Mouse (Mus musculus): Measurements from ENCODE around the gene Wdr17. TPM values are rescaled to one million over a fixed set of nuclear protein-coding genes. Genes with fewer than 3 reads are reported as not detected.

Wdr17 gene
- total and polyA plus RNA-seq, 3 experiments: not detected

DNA sequence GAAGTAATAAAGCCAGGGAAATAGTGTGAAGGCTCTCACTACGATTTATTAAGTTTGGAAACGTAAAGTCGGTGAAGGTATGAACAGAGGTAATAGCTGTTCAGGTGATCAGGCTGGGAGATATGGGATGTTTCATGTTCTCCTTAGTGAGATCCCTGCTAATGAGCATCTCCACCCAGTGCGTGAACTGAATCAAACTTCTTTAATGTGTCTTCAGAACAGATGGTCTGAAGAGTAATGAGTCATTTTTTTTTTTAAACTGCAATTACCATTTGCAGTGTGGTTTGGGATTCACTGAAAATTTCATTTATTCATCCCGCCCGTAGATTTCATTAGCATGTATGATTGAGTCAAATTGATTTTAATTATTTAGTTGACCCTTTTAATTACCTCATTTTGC lies 80.8 kb downstream of the Wdr17 start:
- no peak for TF ChIP-seq TAL1 (IDR thresholded peaks at IDR 0.05; ENCODE audit: low read length)
- no peak for TF ChIP-seq ZKSCAN1 (IDR thresholded peaks at IDR 0.05; ENCODE audit: low read depth, low read length)
- no peak for TF ChIP-seq SMC3 (IDR thresholded peaks at IDR 0.05; ENCODE audit: low read depth, low read length)
- TF ChIP-seq GATA1 (IDR thresholded peaks at IDR 0.05; ENCODE audit: low read depth, low read length): no peak
- no peak for TF ChIP-seq CHD1 (IDR thresholded peaks at IDR 0.05; ENCODE audit: low read depth, low read length)
- no peak for TF ChIP-seq POLR2A (IDR thresholded peaks at IDR 0.05; ENCODE audit: control insufficient read depth in 1 of 2, insufficient read depth in 1 of 2, low read depth in 1 of 2, low read length in 2 of 2, poor library complexity in 1 of 2)
- no peak for TF ChIP-seq MAFK (IDR thresholded peaks at IDR 0.05; ENCODE audit: borderline replicate concordance, low read depth, low read length)
- TF ChIP-seq NRF1 (IDR thresholded peaks at IDR 0.05; ENCODE audit: insufficient read depth, low read depth, low read length, poor library complexity, severe bottlenecking): no peak
- TF ChIP-seq TBP (IDR thresholded peaks at IDR 0.05; ENCODE audit: low read depth, low read length): no peak
- DNase-seq (ENCODE audit: low read depth, low spot score): no peak
- Histone ChIP-seq H3K4me1 (ENCODE audit: control insufficient read depth in 1 of 2, insufficient read depth in 2 of 2, low read length in 2 of 2) (no peaks in the 10 kb centered on the region), H3K9me3 (replicated peaks; ENCODE audit: insufficient read depth, low read length) (no peaks in the 10 kb centered on the region), H3K4me3 (ENCODE audit: control insufficient read depth in 1 of 2, insufficient read depth in 1 of 2, low read depth in 2 of 2, low read length in 2 of 2) (no peak overlapping the region), H3K27me3 (ENCODE audit: control insufficient read depth in 1 of 2, insufficient read depth in 2 of 2, low read length in 2 of 2) (no peaks in the 10 kb centered on the region), H3K9ac (ENCODE audit: control insufficient read depth, low read depth, low read length, poor library complexity, severe bottlenecking) (no peak overlapping the region), H3K36me3 (ENCODE audit: control insufficient read depth in 1 of 2, insufficient read depth in 2 of 2, low read length in 2 of 2) (no peaks in the 10 kb centered on the region), H3K79me2 (ENCODE audit: control insufficient read depth, insufficient read depth, low read length, poor library complexity) (no peaks in the 10 kb centered on the region), H3K27ac (ENCODE audit: control insufficient read depth, low read depth, low read length) (no peak overlapping the region)

GRCm38 (mm10) chr8:54792699-54793061 lies 94.3 kb downstream of the Wdr17 start:
- Histone ChIP-seq H3K36me3 (ENCODE audit: control insufficient read depth in 1 of 2, insufficient read depth in 2 of 2, low read length in 2 of 2) (no peaks in the 10 kb centered on the region), H3K9ac (ENCODE audit: control insufficient read depth, low read depth, low read length, poor library complexity, severe bottlenecking) (no peak overlapping the region), H3K27me3 (ENCODE audit: control insufficient read depth in 1 of 2, insufficient read depth in 2 of 2, low read length in 2 of 2) (no peaks in the 10 kb centered on the region), H3K4me3 (ENCODE audit: control insufficient read depth in 1 of 2, insufficient read depth in 1 of 2, low read depth in 2 of 2, low read length in 2 of 2) (no peak overlapping the region), H3K27ac (ENCODE audit: control insufficient read depth, low read depth, low read length) (no peak overlapping the region), H3K79me2 (ENCODE audit: control insufficient read depth, insufficient read depth, low read length, poor library complexity) (no peaks in the 10 kb centered on the region), H3K9me3 (replicated peaks; ENCODE audit: insufficient read depth, low read length) (no peaks in the 10 kb centered on the region), H3K4me1 (ENCODE audit: control insufficient read depth in 1 of 2, insufficient read depth in 2 of 2, low read length in 2 of 2) (no peaks in the 10 kb centered on the region)
- no peak for TF ChIP-seq NRF1 (IDR thresholded peaks at IDR 0.05; ENCODE audit: insufficient read depth, low read depth, low read length, poor library complexity, severe bottlenecking)
- TF ChIP-seq JUND (IDR thresholded peaks at IDR 0.05; ENCODE audit: low read depth, low read length): no peak
- no peak for TF ChIP-seq USF2 (IDR thresholded peaks at IDR 0.05; ENCODE audit: borderline replicate concordance in 1 of 2, insufficient read depth in 1 of 2, low read depth in 1 of 2, low read length in 2 of 2)
- no peak for TF ChIP-seq CTCF (IDR thresholded peaks at IDR 0.05 in 2 of 3, conservative IDR thresholded peaks at IDR 0.05 in 1 of 3; ENCODE audit: control insufficient read depth in 1 of 3, insufficient read depth in 1 of 3, low read depth in 2 of 3, low read length in 3 of 3, poor library complexity in 1 of 3, severe bottlenecking in 1 of 3)
- no peak for TF ChIP-seq MYB (IDR thresholded peaks at IDR 0.05; ENCODE audit: low read depth, low read length)
- TF ChIP-seq CHD2 (IDR thresholded peaks at IDR 0.05; ENCODE audit: low read length): no peak
- no peak for TF ChIP-seq CHD1 (IDR thresholded peaks at IDR 0.05; ENCODE audit: low read depth, low read length)
- TF ChIP-seq ZMIZ1 (IDR thresholded peaks at IDR 0.05; ENCODE audit: low read depth, low read length): no peak
- no peak for TF ChIP-seq TBP (IDR thresholded peaks at IDR 0.05; ENCODE audit: low read depth, low read length)
- no peak for TF ChIP-seq USF1 (IDR thresholded peaks at IDR 0.05; ENCODE audit: low read depth, low read length)
- TF ChIP-seq ZNF384 (IDR thresholded peaks at IDR 0.05; ENCODE audit: low read depth, low read length): no peak
- TF ChIP-seq POLR2AphosphoS5 (IDR thresholded peaks at IDR 0.05; ENCODE audit: borderline replicate concordance, low read depth, low read length): no peak
- TF ChIP-seq ETS1 (IDR thresholded peaks at IDR 0.05; ENCODE audit: low read depth, low read length): no peak
- TF ChIP-seq MAX (IDR thresholded peaks at IDR 0.05; ENCODE audit: low read length): no peak
- TF ChIP-seq MAFK (IDR thresholded peaks at IDR 0.05; ENCODE audit: borderline replicate concordance, low read depth, low read length): no peak
- no peak for DNase-seq (ENCODE audit: low read depth, low spot score)
